Mouse (Mus musculus) spleen, embryonic (tissue): Measurements from ENCODE around the gene As3mt.

Experiments
- CTCF ChIA-PET: fragments of 350-600 bp; sonication (Branson Sonifier 250); formaldehyde crosslinking; loops from one replicate; lab custom pipeline; 2022; lab: Charles Lee

Gene As3mt

GRCm38 (mm10) chr19:46707296-46708151 lies at the start of gene As3mt:
Gene As3mt, plus strand, starts transcription at chr19:46707458.
- CTCF ChIA-PET: no interaction called here

GRCm38 (mm10) chr19:46658348-46658747 lies 48.9 kb upstream of the As3mt start:
- CTCF ChIA-PET: interaction anchor here (0.5 to 0.6 kb wide), 2 partner anchors 20 to 182 kb away, joined by 3 to 4 read pairs; no protein-coding TSS in a partner anchor

GRCm38 (mm10) chr19:46658851-46659250 lies 48.4 kb upstream of the As3mt start:
- CTCF ChIA-PET: interaction anchor here (0.6 kb wide), 1 partner anchor 183 kb away, joined by 3 read pairs; no protein-coding TSS in a partner anchor

GRCm38 (mm10) chr19:46661511-46661910 lies 45.7 kb upstream of the As3mt start:
- CTCF ChIA-PET: no interaction called here

- CTCF ChIA-PET: no interaction called here
Observed at GRCm38 (mm10) chr19:46662214-46662613, 45.0 kb upstream of the As3mt start.

GRCm38 (mm10) chr19:46662784-46663183 lies 44.5 kb upstream of the As3mt start:
- CTCF ChIA-PET: no interaction called here

- CTCF ChIA-PET: no interaction called here
Observed at GRCm38 (mm10) chr19:46665474-46665873, 41.8 kb upstream of the As3mt start.

- CTCF ChIA-PET: no interaction called here
Observed at GRCm38 (mm10) chr19:46667300-46667699, 40.0 kb upstream of the As3mt start.

GRCm38 (mm10) chr19:46668263-46668662 lies 39.0 kb upstream of the As3mt start:
- CTCF ChIA-PET: no interaction called here

- CTCF ChIA-PET: no interaction called here
Observed at GRCm38 (mm10) chr19:46669802-46670201, 37.5 kb upstream of the As3mt start.

GRCm38 (mm10) chr19:46670691-46671090 lies 36.6 kb upstream of the As3mt start:
- CTCF ChIA-PET: interaction anchor here (0.5 to 0.6 kb wide), 2 partner anchors 10 to 138 kb away, joined by 4 to 11 read pairs; no protein-coding TSS in a partner anchor

GRCm38 (mm10) chr19:46672766-46673418 lies 34.4 kb upstream of the As3mt start, which contains the start of gene Cyp17a1:
Gene Cyp17a1, minus strand, starts transcription at chr19:46673172.
- CTCF ChIA-PET: interaction anchor here (1.1 kb wide), 1 partner anchor 68 kb away, joined by 3 read pairs; no protein-coding TSS in a partner anchor

- CTCF ChIA-PET: no interaction called here
Observed at GRCm38 (mm10) chr19:46675641-46676040, 31.6 kb upstream of the As3mt start.

GRCm38 (mm10) chr19:46679720-46680383 lies 27.4 kb upstream of the As3mt start:
- CTCF ChIA-PET: no interaction called here

- CTCF ChIA-PET: interaction anchor here (0.6 kb wide), 1 partner anchor 1616 kb away, joined by 6 read pairs; no protein-coding TSS in a partner anchor
Observed at GRCm38 (mm10) chr19:46689460-46690372, 17.5 kb upstream of the As3mt start, which contains the start of gene Borcs7. Gene Borcs7, plus strand, starts transcription at chr19:46689906.

GRCm38 (mm10) chr19:46690387-46690786 lies 16.9 kb upstream of the As3mt start:
- CTCF ChIA-PET: interaction anchor here (0.6 to 0.7 kb wide), 2 partner anchors 487 to 1616 kb away, joined by 4 to 6 read pairs; no protein-coding TSS in a partner anchor

- CTCF ChIA-PET: interaction anchor here (0.7 kb wide), 1 partner anchor 488 kb away, joined by 4 read pairs; no protein-coding TSS in a partner anchor
Observed at GRCm38 (mm10) chr19:46691078-46691477, 16.2 kb upstream of the As3mt start.

- CTCF ChIA-PET: interaction anchor here (0.6 kb wide), 1 partner anchor 67 kb away, joined by 4 read pairs; no protein-coding TSS in a partner anchor
Observed at GRCm38 (mm10) chr19:46693146-46693545, 14.1 kb upstream of the As3mt start.

- CTCF ChIA-PET: interaction anchor here (1.1 kb wide), 1 partner anchor 14 kb away, joined by 3 read pairs; no protein-coding TSS in a partner anchor
Observed at GRCm38 (mm10) chr19:46696482-46696881, 10.8 kb upstream of the As3mt start.

- CTCF ChIA-PET: interaction anchor here (1.1 kb wide), 1 partner anchor 14 kb away, joined by 3 read pairs; no protein-coding TSS in a partner anchor
Observed at GRCm38 (mm10) chr19:46696943-46697342, 10.3 kb upstream of the As3mt start.
